Mouse (Mus musculus) megakaryocyte-erythroid progenitor cell, adult 5-6 weeks (primary cell): ENCODE measurements at regions not wholly inside any gene's neighbourhood (a gene's known extent, or its start where the extent isn't known, plus 50 kb on each side); places are given as distances from the start of the nearest gene placed in this dataset.

Source experiments
- ATAC-seq: replicated peaks from 2 replicates; pipeline ENCODE4 v1.8.0; 2016; ENCODE audit warnings: mild to moderate bottlenecking, inconsistent platforms; ENCODE audit not compliant: severe bottlenecking, poor library complexity, low FRiP score, low TSS enrichment

GRCm38 (mm10) chr2:131685326-131685725 is 123.2 kb upstream of the Adra1d start:
- no peak for ATAC-seq

- ATAC-seq, result no peak
Measured at GRCm38 (mm10) chr2:131683734-131684133, 121.7 kb upstream of the Adra1d start.

GRCm38 (mm10) chr2:131678484-131678883 is 116.4 kb upstream of the Adra1d start:
- no peak for ATAC-seq

- ATAC-seq, result no peak
Measured at GRCm38 (mm10) chr2:131676736-131677135, 114.7 kb upstream of the Adra1d start.

- ATAC-seq, result no peak
Measured at GRCm38 (mm10) chr2:131674872-131675271, 112.8 kb upstream of the Adra1d start.

- ATAC-seq, result no peak
Measured at GRCm38 (mm10) chr2:131673351-131673750, 111.3 kb upstream of the Adra1d start.

GRCm38 (mm10) chr2:131672646-131673045 is 110.6 kb upstream of the Adra1d start:
- no peak for ATAC-seq

GRCm38 (mm10) chr2:131672223-131672622 is 110.1 kb upstream of the Adra1d start:
- no peak for ATAC-seq

- ATAC-seq, result no peak
Measured at GRCm38 (mm10) chr2:131670876-131671275, 108.8 kb upstream of the Adra1d start.

- no peak for ATAC-seq
Measured at GRCm38 (mm10) chr2:131667874-131668273, 105.8 kb upstream of the Adra1d start.

GRCm38 (mm10) chr2:131666841-131667364 is 104.8 kb upstream of the Adra1d start:
- ATAC-seq, result no peak

- no peak for ATAC-seq
Measured at GRCm38 (mm10) chr2:131664575-131664974, 102.5 kb upstream of the Adra1d start.

GRCm38 (mm10) chr2:131663199-131663809 is 101.2 kb upstream of the Adra1d start:
- no peak for ATAC-seq

- no peak for ATAC-seq
Measured at GRCm38 (mm10) chr2:131652197-131652596, 90.1 kb upstream of the Adra1d start.

GRCm38 (mm10) chr2:131650611-131651153 is 88.6 kb upstream of the Adra1d start:
- no peak for ATAC-seq

- ATAC-seq, result no peak
Measured at GRCm38 (mm10) chr2:131644166-131644858, 82.2 kb upstream of the Adra1d start.

- no peak for ATAC-seq
Measured at GRCm38 (mm10) chr2:131642456-131642855, 80.4 kb upstream of the Adra1d start.

GRCm38 (mm10) chr2:131638996-131639605 is 77.0 kb upstream of the Adra1d start:
- ATAC-seq, result no peak

- no peak for ATAC-seq
Measured at GRCm38 (mm10) chr2:131635791-131636190, 73.7 kb upstream of the Adra1d start.

GRCm38 (mm10) chr2:131617916-131618315 is 55.8 kb upstream of the Adra1d start:
- no peak for ATAC-seq
